Mouse (Mus musculus): ENCODE measurements around the gene Trpm8.

- TF ChIP-seq CTCF (IDR thresholded peaks at IDR 0.05; ENCODE audit: low read depth) (peak; percentile 93), EP300 (IDR thresholded peaks at IDR 0.05; ENCODE audit: low read depth) (no peak)
Observed at GRCm38 (mm10) chr1:88287697-88287980, 10.2 kb downstream of the Trpm8 start.
